Mouse (Mus musculus) kidney, adult 18-20 months (tissue): Measurements from ENCODE around the gene Plekhn1.

Experiments
- DNase-seq: peaks from one replicate; pipeline ENCODE4 v3.0.0; 2021

Gene Plekhn1

DNA sequence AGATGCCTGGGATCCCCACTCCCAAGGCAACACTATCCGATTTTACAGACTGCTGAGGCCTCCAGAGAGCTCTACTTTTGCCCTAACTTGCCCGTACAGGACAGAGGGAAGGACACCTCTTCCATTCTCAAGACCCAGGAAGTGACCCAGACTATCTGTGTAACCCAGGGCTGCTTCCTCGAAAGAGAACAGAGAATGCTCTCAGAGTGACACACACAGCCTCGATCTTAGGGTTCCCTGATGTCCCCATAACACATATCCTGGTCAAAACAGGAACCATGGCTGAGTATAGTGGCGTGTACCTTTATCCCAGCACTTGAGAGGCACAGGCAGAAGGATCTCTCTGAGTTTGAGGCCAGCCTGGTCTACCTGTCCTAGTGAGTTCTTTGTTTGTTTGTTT lies 50.9 kb downstream of the Plekhn1 start:
- DNase-seq = no peak

DNA sequence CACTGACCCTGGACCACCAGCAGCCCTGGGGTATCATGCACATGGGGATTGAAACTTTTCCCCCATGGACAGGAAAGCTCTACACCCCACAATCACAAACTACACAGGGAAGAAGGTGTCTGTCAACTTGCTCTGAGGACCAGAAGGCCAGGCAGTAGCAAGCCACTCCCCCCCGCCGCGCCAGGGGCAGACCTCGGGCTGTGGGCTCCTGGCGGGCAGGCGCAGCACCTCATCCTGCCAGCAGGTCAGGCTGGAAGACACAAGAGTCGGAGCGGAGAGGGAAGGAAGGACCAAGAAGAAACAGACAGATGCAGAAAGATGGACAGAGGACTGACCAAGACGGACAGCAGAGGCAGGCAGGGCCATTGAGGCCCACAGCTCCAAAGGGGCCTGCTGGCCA lies 57.0 kb downstream of the Plekhn1 start:
- DNase-seq = no peak

DNA sequence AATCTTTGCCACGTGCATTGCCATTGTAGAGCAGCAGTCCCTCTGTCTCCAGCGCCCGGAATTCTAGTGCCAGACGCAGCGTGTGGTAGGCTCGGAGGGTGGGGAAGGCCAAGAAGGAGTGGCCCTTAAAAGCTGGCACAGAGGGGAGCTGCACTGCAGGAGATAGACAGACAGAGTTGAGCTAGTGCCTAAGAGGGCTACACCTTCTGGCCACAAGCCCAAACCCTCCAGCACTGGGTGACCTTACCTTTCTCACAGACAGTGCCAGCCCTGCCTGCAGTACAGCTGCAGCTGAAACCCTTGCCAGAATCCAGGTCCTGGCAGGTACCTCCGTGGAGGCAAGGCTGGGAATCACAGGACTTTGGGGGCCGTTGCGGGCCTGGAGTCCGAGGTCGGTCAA lies 62.8 kb downstream of the Plekhn1 start:
- no peak for DNase-seq
